In the genomic region with DNA sequence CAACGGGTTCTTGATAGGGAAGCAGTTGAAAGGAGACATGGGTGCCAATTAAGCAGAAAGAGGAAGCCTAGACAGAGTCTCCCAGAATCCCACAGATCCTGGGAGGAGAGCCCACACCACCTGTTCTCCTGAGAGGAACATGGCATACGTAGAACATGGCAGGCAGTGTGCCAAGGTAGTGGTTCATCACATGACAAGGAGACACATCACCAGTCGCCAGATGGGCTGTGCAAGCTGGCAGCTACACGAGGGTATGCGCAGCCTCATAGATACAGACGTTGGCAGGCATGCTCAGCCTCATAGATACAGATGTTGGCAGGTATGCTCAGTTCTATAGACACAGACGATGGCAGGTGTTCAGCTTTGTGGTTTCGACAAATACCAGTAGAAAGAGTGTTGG, we compare ENCODE assay signal across 15 mouse cellular contexts.
A peak's percentile ranks its signal among the peaks of the same experiment; 100 is the strongest.
DNase-seq lines count a peak whose midpoint lies in the region; ATAC-seq and TF ChIP-seq lines count a peak whose summit lies in the region.
"Had no signal": no experiment of that assay in that cellular context is flagged by ENCODE, and none has a peak within 500 bp of the region (broad histone marks: within the 10 kb centered on the region; RNA-seq: fewer than 3 reads in every experiment).

No protein-coding gene starts in this region.

- no peaks in the 10 kb centered on the region for H3K9me3 ChIP-seq in forebrain, postnatal 0 days (ENCODE audit: low read length)
- no peaks in the 10 kb centered on the region for H3K9me3 ChIP-seq in liver, embryonic 12.5 days (replicated peaks)
- H3K9me3 ChIP-seq: embryonic facial prominence, embryonic 12.5 days; limb, embryonic 12.5 days had no signal

- no peak overlapping the region for H3K27ac ChIP-seq in forebrain, postnatal 0 days (ENCODE audit: low read depth, low read length)
- no peak overlapping the region for H3K27ac ChIP-seq in liver, embryonic 12.5 days
- H3K27ac ChIP-seq: embryonic facial prominence, embryonic 12.5 days; limb, embryonic 12.5 days; macrophage had no signal

- peak; percentile 23 for ATAC-seq in forebrain, postnatal 0 days
- no peak for ATAC-seq in liver, embryonic 12.5 days
- ATAC-seq: inflammation-experienced regulatory T-cells, adult 6 months had no signal

- H3K27me3 ChIP-seq in forebrain, postnatal 0 days (ENCODE audit: insufficient read depth, low read length): no peaks in the 10 kb centered on the region
- H3K27me3 ChIP-seq in liver, embryonic 12.5 days (replicated peaks): no peaks in the 10 kb centered on the region
- H3K27me3 ChIP-seq: embryonic facial prominence, embryonic 12.5 days; limb, embryonic 12.5 days had no signal

- DNase-seq in cerebellum, postnatal 14 days: peak; percentile 76 to 91
- DNase-seq in cerebellum, adult 9-10 months: no peak
- DNase-seq in left cerebral cortex, postnatal 10 days (ENCODE audit: extremely low spot score in 1 of 2, low spot score in 2 of 2): peak; percentile 68 to 80
- DNase-seq in left cerebral cortex, adult 11 months (ENCODE audit: low spot score): no peak
- DNase-seq in forebrain, postnatal 0 days: peak; percentile 81
- peak; percentile 65 for DNase-seq in right cerebral cortex, postnatal 4 days
- DNase-seq in urinary bladder, adult 2 months (ENCODE audit: low spot score): no peak
- DNase-seq: adrenal gland, postnatal 14 days; kidney, postnatal 14 days; spleen, adult 18-20 months had no signal

- no peak overlapping the region for H3K4me2 ChIP-seq in forebrain, postnatal 0 days (ENCODE audit: low read depth)
- H3K4me2 ChIP-seq in liver, embryonic 12.5 days: no peak overlapping the region
- H3K4me2 ChIP-seq: embryonic facial prominence, embryonic 12.5 days; limb, embryonic 12.5 days had no signal

- no peak for TF ChIP-seq CTCF in forebrain, postnatal 0 days (IDR thresholded peaks at IDR 0.05; ENCODE audit: low read depth)

- H3K36me3 ChIP-seq in forebrain, postnatal 0 days (ENCODE audit: insufficient read depth): no peaks in the 10 kb centered on the region
- H3K36me3 ChIP-seq in liver, embryonic 12.5 days: no peaks in the 10 kb centered on the region
- H3K36me3 ChIP-seq: embryonic facial prominence, embryonic 12.5 days; limb, embryonic 12.5 days had no signal

- intact Hi-C loops in left cerebral cortex, postnatal 10 days (cut with DNase I): no loop called here

- H3K4me3 ChIP-seq in forebrain, postnatal 0 days (ENCODE audit: low read depth, low read length): no peak overlapping the region
- H3K4me3 ChIP-seq in liver, embryonic 12.5 days: no peak overlapping the region
- H3K4me3 ChIP-seq: embryonic facial prominence, embryonic 12.5 days; limb, embryonic 12.5 days had no signal

- no peak overlapping the region for H3K9ac ChIP-seq in forebrain, postnatal 0 days
- H3K9ac ChIP-seq in liver, embryonic 12.5 days: no peak overlapping the region
- H3K9ac ChIP-seq: embryonic facial prominence, embryonic 12.5 days; limb, embryonic 12.5 days had no signal

- WGBS in forebrain, postnatal 0 days: 64% methylated on average over 8 of the region's 8 CpGs
- WGBS in liver, embryonic 12.5 days (ENCODE audit: insufficient replicate concordance): 75% methylated on average over 8 of the region's 8 CpGs

- H3K4me1 ChIP-seq in forebrain, postnatal 0 days (ENCODE audit: insufficient read depth): peaks cover 24% of the 10 kb centered on the region
- peaks cover 41% of the 10 kb centered on the region for H3K4me1 ChIP-seq in liver, embryonic 12.5 days

Comparison
In these comparisons a context has a peak if more than half of its experiments do, and no peak if none do; other contexts are left out.
1. DNase-seq: peak in cerebellum, postnatal 14 days (2 of 2), left cerebral cortex, postnatal 10 days (2 of 2), forebrain, postnatal 0 days (single experiment) and right cerebral cortex, postnatal 4 days (single experiment); none in cerebellum, adult 9-10 months (single experiment), left cerebral cortex, adult 11 months (single experiment) and urinary bladder, adult 2 months (single experiment).